Mouse (Mus musculus): ENCODE measurements around the gene P2rx7. TPM values are rescaled to one million over a fixed set of nuclear protein-coding genes. Genes with fewer than 3 reads are reported as not detected.

The P2rx7 gene
- polyA plus RNA-seq, 1 experiment from 2014 or later, result 3.2 TPM

DNA sequence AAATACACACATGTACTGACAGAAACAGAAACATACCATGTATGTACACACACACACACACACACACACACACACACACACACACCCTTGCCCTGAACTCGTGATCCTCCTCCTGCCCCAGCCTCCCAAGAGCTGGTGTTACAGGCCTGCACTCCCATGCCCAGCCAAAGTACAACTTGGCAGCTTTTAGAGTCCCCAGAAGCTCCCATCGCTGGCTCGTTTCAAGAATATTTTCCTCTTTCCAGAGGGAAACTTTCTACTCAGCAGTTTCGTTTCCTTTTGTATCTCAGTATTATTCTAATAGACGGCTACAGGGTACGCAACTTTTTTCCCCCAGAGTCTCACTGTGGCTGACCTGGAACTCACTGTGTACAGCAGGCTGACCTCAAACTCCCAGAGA, 58.4 kb downstream of the P2rx7 start:
- no peaks in the 10 kb centered on the region for H3K9me3 ChIP-seq (ENCODE audit: control insufficient read depth, low read length)
- 83% methylated on average over 6 of the region's 6 CpGs for WGBS
- H3K4me3 ChIP-seq (replicated peaks; ENCODE audit: low read depth, low read length), result no peak overlapping the region
- no peaks in the 10 kb centered on the region for H3K27me3 ChIP-seq (ENCODE audit: control insufficient read depth, insufficient read depth, low read length)
- no peak overlapping the region for H3K9ac ChIP-seq (replicated peaks; ENCODE audit: low read length)
- no peaks in the 10 kb centered on the region for H3K36me3 ChIP-seq (ENCODE audit: control insufficient read depth, insufficient read depth, low read length)
- DNase-seq (no peak), ATAC-seq (ENCODE audit: low FRiP score, low TSS enrichment) (no peak)
- H3K27ac ChIP-seq (replicated peaks; ENCODE audit: low read depth, low read length), result no peak overlapping the region
- no peak overlapping the region for H3K4me2 ChIP-seq (ENCODE audit: low read length)
- H3K4me1 ChIP-seq (ENCODE audit: control insufficient read depth, insufficient read depth, low read length), result peaks cover 9% of the 10 kb centered on the region

DNA sequence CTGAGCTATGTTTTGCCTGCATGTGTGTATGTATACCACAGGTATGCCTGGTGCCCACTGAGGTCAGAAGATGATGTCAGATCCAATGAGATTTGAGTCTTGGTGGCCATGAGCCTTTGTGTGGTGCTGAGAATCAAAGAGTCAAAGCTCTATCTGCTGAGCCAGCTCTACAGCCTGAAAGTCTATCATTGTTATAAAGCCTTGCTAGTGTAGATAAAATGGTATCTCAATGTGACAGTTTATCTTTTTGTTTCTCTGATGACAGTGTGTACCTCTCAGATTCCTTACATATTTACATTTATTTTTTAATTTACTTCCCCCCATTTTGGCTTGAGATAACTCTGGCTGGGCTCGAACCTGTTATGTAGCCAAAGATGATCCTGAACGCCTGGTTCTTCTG, 59.9 kb downstream of the P2rx7 start:
- Histone ChIP-seq H3K27me3 (ENCODE audit: control insufficient read depth, insufficient read depth, low read length) (no peaks in the 10 kb centered on the region), H3K4me2 (ENCODE audit: low read length) (no peak overlapping the region), H3K9ac (replicated peaks; ENCODE audit: low read length) (no peak overlapping the region), H3K36me3 (ENCODE audit: control insufficient read depth, insufficient read depth, low read length) (no peaks in the 10 kb centered on the region), H3K9me3 (ENCODE audit: control insufficient read depth, low read length) (no peaks in the 10 kb centered on the region), H3K4me3 (replicated peaks; ENCODE audit: low read depth, low read length) (no peak overlapping the region), H3K27ac (replicated peaks; ENCODE audit: low read depth, low read length) (no peak overlapping the region), H3K4me1 (ENCODE audit: control insufficient read depth, insufficient read depth, low read length) (peaks cover 9% of the 10 kb centered on the region)
- ATAC-seq (ENCODE audit: low FRiP score, low TSS enrichment), result no peak
- DNase-seq, result no peak
- WGBS, result 90% methylated on average over 2 of the region's 2 CpGs

GRCm38 (mm10) chr5:122704571-122704970, 60.9 kb downstream of the P2rx7 start:
- H3K9me3 ChIP-seq (ENCODE audit: control insufficient read depth, low read length), result no peaks in the 10 kb centered on the region
- H3K36me3 ChIP-seq (ENCODE audit: control insufficient read depth, insufficient read depth, low read length), result no peaks in the 10 kb centered on the region
- H3K4me1 ChIP-seq (ENCODE audit: control insufficient read depth, insufficient read depth, low read length), result peaks cover 9% of the 10 kb centered on the region
- 91% methylated on average over 4 of the region's 4 CpGs for WGBS
- H3K27ac ChIP-seq (replicated peaks; ENCODE audit: low read depth, low read length), result no peak overlapping the region
- no peak overlapping the region for H3K4me2 ChIP-seq (ENCODE audit: low read length)
- H3K4me3 ChIP-seq (replicated peaks; ENCODE audit: low read depth, low read length), result no peak overlapping the region
- DNase-seq (no peak), ATAC-seq (ENCODE audit: low FRiP score, low TSS enrichment) (no peak)
- H3K27me3 ChIP-seq (ENCODE audit: control insufficient read depth, insufficient read depth, low read length), result no peaks in the 10 kb centered on the region
- H3K9ac ChIP-seq (replicated peaks; ENCODE audit: low read length), result no peak overlapping the region

- no peak overlapping the region for H3K9ac ChIP-seq (replicated peaks; ENCODE audit: low read length)
- WGBS, result 76% methylated on average over 3 of the region's 3 CpGs
- H3K36me3 ChIP-seq (ENCODE audit: control insufficient read depth, insufficient read depth, low read length), result no peaks in the 10 kb centered on the region
- H3K27me3 ChIP-seq (ENCODE audit: control insufficient read depth, insufficient read depth, low read length), result no peaks in the 10 kb centered on the region
- ATAC-seq (ENCODE audit: low FRiP score, low TSS enrichment) (no peak), DNase-seq (peak; percentile 27)
- no peaks in the 10 kb centered on the region for H3K9me3 ChIP-seq (ENCODE audit: control insufficient read depth, low read length)
- no peak overlapping the region for H3K4me3 ChIP-seq (replicated peaks; ENCODE audit: low read depth, low read length)
- peaks cover 9% of the 10 kb centered on the region for H3K4me1 ChIP-seq (ENCODE audit: control insufficient read depth, insufficient read depth, low read length)
- H3K4me2 ChIP-seq (ENCODE audit: low read length), result no peak overlapping the region
- H3K27ac ChIP-seq (replicated peaks; ENCODE audit: low read depth, low read length), result no peak overlapping the region
Measured at GRCm38 (mm10) chr5:122705174-122705573, 61.5 kb downstream of the P2rx7 start.

GRCm38 (mm10) chr5:122706917-122707275, 63.2 kb downstream of the P2rx7 start:
- no peaks in the 10 kb centered on the region for H3K9me3 ChIP-seq (ENCODE audit: control insufficient read depth, low read length)
- peak overlapping the region; percentile 84 for H3K27ac ChIP-seq (replicated peaks; ENCODE audit: low read depth, low read length)
- H3K4me2 ChIP-seq (ENCODE audit: low read length), result peak overlapping the region; percentile 89
- WGBS, result 40% methylated on average over 5 of the region's 5 CpGs
- H3K27me3 ChIP-seq (ENCODE audit: control insufficient read depth, insufficient read depth, low read length), result no peaks in the 10 kb centered on the region
- H3K9ac ChIP-seq (replicated peaks; ENCODE audit: low read length), result peak overlapping the region; percentile 82
- peak overlapping the region; percentile 64 for H3K4me3 ChIP-seq (replicated peaks; ENCODE audit: low read depth, low read length)
- ATAC-seq (ENCODE audit: low FRiP score, low TSS enrichment) (0 out of 2 replicates have a peak, but pooled peaks have one; percentile 24), DNase-seq (peak; percentile 23)
- no peaks in the 10 kb centered on the region for H3K36me3 ChIP-seq (ENCODE audit: control insufficient read depth, insufficient read depth, low read length)
- H3K4me1 ChIP-seq (ENCODE audit: control insufficient read depth, insufficient read depth, low read length), result peaks cover 9% of the 10 kb centered on the region

DNA sequence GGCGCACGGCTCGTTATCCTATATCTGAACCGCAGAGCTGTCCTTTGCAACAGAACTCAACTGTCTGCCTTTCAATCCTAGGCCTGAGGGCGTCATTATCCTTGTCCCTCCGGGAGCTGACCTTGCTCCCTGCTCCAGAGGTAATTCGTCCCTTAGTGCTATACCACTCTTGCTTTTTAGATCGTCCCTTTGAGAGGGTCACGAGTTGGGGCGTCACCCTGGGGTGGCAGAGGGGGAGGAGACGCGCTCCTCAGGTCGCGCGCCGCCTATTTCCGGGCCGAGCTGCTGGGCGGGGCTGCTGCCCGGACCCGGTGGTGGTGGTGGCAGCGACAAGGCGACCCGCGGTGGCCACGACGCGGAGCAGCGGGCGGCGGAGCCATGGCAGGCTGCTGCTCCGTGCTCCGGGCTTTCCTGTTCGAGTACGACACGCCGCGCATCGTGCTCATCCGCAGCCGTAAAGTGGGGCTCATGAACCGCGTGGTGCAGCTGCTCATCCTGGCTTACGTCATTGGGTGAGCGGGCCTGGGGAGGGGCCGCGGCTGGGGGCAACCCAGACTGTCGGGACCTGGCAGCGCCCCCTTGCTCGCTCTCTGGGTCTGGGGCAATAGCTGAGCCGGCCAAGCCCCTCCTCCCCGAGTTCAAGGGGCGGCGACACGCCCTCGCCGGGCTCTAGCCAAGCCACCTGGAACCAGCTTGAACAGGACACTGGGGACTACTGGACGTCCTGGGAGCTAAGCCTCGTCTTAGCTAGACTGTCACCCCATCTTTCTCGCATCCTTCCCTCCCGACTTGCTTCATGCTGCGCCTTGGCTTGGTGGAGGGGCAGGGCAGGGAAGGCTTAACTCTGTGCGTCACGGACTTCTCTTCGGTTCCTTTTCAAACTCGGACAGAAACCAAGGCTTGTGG, 63.8 kb downstream of the P2rx7 start, which contains the start of gene P2rx4:
Gene P2rx4, plus strand, starts transcription at position 269 of the 906 bp plus-strand sequence.
- Histone ChIP-seq H3K4me1 (ENCODE audit: control insufficient read depth, insufficient read depth, low read length) (peaks cover 9% of the 10 kb centered on the region), H3K9ac (replicated peaks; ENCODE audit: low read length) (peak within 1 kb of the TSS; percentile 82), H3K4me2 (ENCODE audit: low read length) (peak within 1 kb of the TSS; percentile 89), H3K4me3 (replicated peaks; ENCODE audit: low read depth, low read length) (peak within 1 kb of the TSS; percentile 64), H3K27me3 (ENCODE audit: control insufficient read depth, insufficient read depth, low read length) (no peaks in the 10 kb centered on the region), H3K9me3 (ENCODE audit: control insufficient read depth, low read length) (no peaks in the 10 kb centered on the region), H3K27ac (replicated peaks; ENCODE audit: low read depth, low read length) (peak within 1 kb of the TSS; percentile 84), H3K36me3 (ENCODE audit: control insufficient read depth, insufficient read depth, low read length) (no peaks in the 10 kb centered on the region)
- ATAC-seq (ENCODE audit: low FRiP score, low TSS enrichment) (peak; percentile 90), DNase-seq (peak; percentile 90)
- WGBS, result under 1% methylated on average over 66 of the region's 66 CpGs

GRCm38 (mm10) chr5:122708819-122709218, 65.1 kb downstream of the P2rx7 start:
- ATAC-seq (ENCODE audit: low FRiP score, low TSS enrichment), result no peak
- no peak overlapping the region for H3K27ac ChIP-seq (replicated peaks; ENCODE audit: low read depth, low read length)
- 90% methylated on average over 6 of the region's 6 CpGs for WGBS

DNA sequence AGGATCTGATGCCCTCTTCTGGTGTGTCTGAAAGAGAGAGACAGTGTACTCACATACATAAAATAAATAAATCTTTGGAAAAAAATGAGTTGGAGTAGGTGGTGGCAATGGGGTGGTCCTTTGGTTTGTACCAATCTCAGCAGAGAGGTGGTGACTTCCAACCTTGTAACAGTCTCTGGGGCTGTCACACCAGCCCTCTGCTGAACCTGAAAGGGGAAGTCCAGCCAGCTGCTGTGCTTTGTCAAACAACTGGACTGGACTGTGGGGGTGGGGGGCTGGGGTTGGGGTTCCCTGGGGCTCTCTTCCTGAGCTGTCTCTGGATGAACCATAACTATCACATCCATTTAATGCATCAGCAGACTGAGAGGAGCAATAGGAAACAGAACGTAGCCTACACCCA, 72.0 kb downstream of the P2rx7 start:
- Histone ChIP-seq H3K4me2 (ENCODE audit: low read length) (no peak overlapping the region), H3K27ac (replicated peaks; ENCODE audit: low read depth, low read length) (no peak overlapping the region), H3K27me3 (ENCODE audit: control insufficient read depth, insufficient read depth, low read length) (no peaks in the 10 kb centered on the region), H3K36me3 (ENCODE audit: control insufficient read depth, insufficient read depth, low read length) (no peaks in the 10 kb centered on the region), H3K9ac (replicated peaks; ENCODE audit: low read length) (no peak overlapping the region), H3K9me3 (ENCODE audit: control insufficient read depth, low read length) (no peaks in the 10 kb centered on the region), H3K4me3 (replicated peaks; ENCODE audit: low read depth, low read length) (no peak overlapping the region), H3K4me1 (ENCODE audit: control insufficient read depth, insufficient read depth, low read length) (no peaks in the 10 kb centered on the region)
- WGBS, result 82% methylated on average over 1 of the region's 1 CpGs
- ATAC-seq (ENCODE audit: low FRiP score, low TSS enrichment) (no peak), DNase-seq (no peak)

More at GRCm38 (mm10) chr5:122708819-122709218, 65.1 kb downstream of the P2rx7 start:
- Histone ChIP-seq H3K4me2 (ENCODE audit: low read length) (no peak overlapping the region), H3K9ac (replicated peaks; ENCODE audit: low read length) (no peak overlapping the region), H3K4me1 (ENCODE audit: control insufficient read depth, insufficient read depth, low read length) (peaks cover 9% of the 10 kb centered on the region), H3K4me3 (replicated peaks; ENCODE audit: low read depth, low read length) (no peak overlapping the region), H3K9me3 (ENCODE audit: control insufficient read depth, low read length) (no peaks in the 10 kb centered on the region), H3K36me3 (ENCODE audit: control insufficient read depth, insufficient read depth, low read length) (no peaks in the 10 kb centered on the region), H3K27me3 (ENCODE audit: control insufficient read depth, insufficient read depth, low read length) (no peaks in the 10 kb centered on the region)
- no peak for DNase-seq

GRCm38 (mm10) chr5:122716793-122717192, 73.1 kb downstream of the P2rx7 start:
- no peaks in the 10 kb centered on the region for H3K36me3 ChIP-seq (ENCODE audit: control insufficient read depth, insufficient read depth, low read length)
- ATAC-seq (ENCODE audit: low FRiP score, low TSS enrichment) (no peak), DNase-seq (no peak)
- H3K9me3 ChIP-seq (ENCODE audit: control insufficient read depth, low read length), result no peaks in the 10 kb centered on the region
- no peaks in the 10 kb centered on the region for H3K4me1 ChIP-seq (ENCODE audit: control insufficient read depth, insufficient read depth, low read length)
- no peak overlapping the region for H3K27ac ChIP-seq (replicated peaks; ENCODE audit: low read depth, low read length)
- no peak overlapping the region for H3K9ac ChIP-seq (replicated peaks; ENCODE audit: low read length)
- WGBS, result 96% methylated on average over 2 of the region's 2 CpGs
- no peaks in the 10 kb centered on the region for H3K27me3 ChIP-seq (ENCODE audit: control insufficient read depth, insufficient read depth, low read length)
- H3K4me2 ChIP-seq (ENCODE audit: low read length), result no peak overlapping the region
- H3K4me3 ChIP-seq (replicated peaks; ENCODE audit: low read depth, low read length), result no peak overlapping the region

Measured in midbrain, embryonic 14.5 days (tissue).